Mouse (Mus musculus): ENCODE measurements around the gene Platr17. TPM values are rescaled to one million over a fixed set of nuclear protein-coding genes. Genes with fewer than 3 reads are reported as not detected.
"Not testable (repeated sequence)": the region's sequence is repeated elsewhere in the genome, so short reads cannot be mapped to it uniquely, and the experiment has no call there.

The Platr17 gene
- 0.60 and 0.91 TPM in 2 replicates for polyA plus RNA-seq (2015; fragmentation: Nextera tagmentation; extraction: Ambion mirVana)

- H3K4me1 ChIP-seq (replicated peaks): peaks cover 82% of the 10 kb centered on the region
- H3K27me3 ChIP-seq; H3K4me2 ChIP-seq; H3K9me3 ChIP-seq (replicated peaks); H3K9ac ChIP-seq; DNase-seq; H3K4me3 ChIP-seq (replicated peaks); H3K36me3 ChIP-seq; ATAC-seq (ENCODE audit: low read depth): not testable (repeated sequence)
- peak within 1 kb of the TSS; percentile 64 for H3K27ac ChIP-seq
- 25% methylated on average over 4 of the region's 4 CpGs for WGBS (ENCODE audit: insufficient replicate concordance)
These were observed at the start of gene Platr17 for GRCm38 (mm10) chr17:33904835-33905234. Gene Platr17 (plus strand): TSS chr17:33905135.

GRCm38 (mm10) chr17:33857816-33858215 lies 47.1 kb upstream of the Platr17 start:
- Histone ChIP-seq H3K4me1 (replicated peaks) (no peaks in the 10 kb centered on the region), H3K9ac (no peak overlapping the region), H3K27ac (no peak overlapping the region), H3K36me3 (no peaks in the 10 kb centered on the region), H3K27me3 (no peaks in the 10 kb centered on the region), H3K4me3 (replicated peaks) (no peak overlapping the region), H3K9me3 (replicated peaks) (no peaks in the 10 kb centered on the region), H3K4me2 (no peak overlapping the region)
- no peak for ATAC-seq (ENCODE audit: low read depth)
- 78% methylated on average over 4 of the region's 4 CpGs for WGBS (ENCODE audit: insufficient replicate concordance)
- DNase-seq: no peak

GRCm38 (mm10) chr17:33865330-33866030 lies 39.5 kb upstream of the Platr17 start:
- H3K9ac ChIP-seq: no peak overlapping the region; the same call in 1 of the 2 replicates
- DNase-seq: peak; percentile 59
- peaks cover 6% of the 10 kb centered on the region for H3K4me1 ChIP-seq (replicated peaks)
- no peak overlapping the region for H3K27ac ChIP-seq
- no peaks in the 10 kb centered on the region for H3K36me3 ChIP-seq
- no peaks in the 10 kb centered on the region for H3K9me3 ChIP-seq (replicated peaks)
- peak overlapping the region; percentile 41 for H3K4me2 ChIP-seq
- peak; percentile 53; the same call in 1 of the 2 replicates for ATAC-seq (ENCODE audit: low read depth)
- H3K27me3 ChIP-seq: no peaks in the 10 kb centered on the region
- H3K4me3 ChIP-seq (replicated peaks): no peak overlapping the region
- 18% methylated on average over 9 of the region's 9 CpGs for WGBS (ENCODE audit: insufficient replicate concordance)

- peaks cover 38% of the 10 kb centered on the region for H3K36me3 ChIP-seq
These were observed 31.4 kb upstream of the Platr17 start, which contains the start of gene Gm7029 for GRCm38 (mm10) chr17:33873537-33873936. Gene Gm7029 (plus strand): TSS chr17:33873837.

DNA sequence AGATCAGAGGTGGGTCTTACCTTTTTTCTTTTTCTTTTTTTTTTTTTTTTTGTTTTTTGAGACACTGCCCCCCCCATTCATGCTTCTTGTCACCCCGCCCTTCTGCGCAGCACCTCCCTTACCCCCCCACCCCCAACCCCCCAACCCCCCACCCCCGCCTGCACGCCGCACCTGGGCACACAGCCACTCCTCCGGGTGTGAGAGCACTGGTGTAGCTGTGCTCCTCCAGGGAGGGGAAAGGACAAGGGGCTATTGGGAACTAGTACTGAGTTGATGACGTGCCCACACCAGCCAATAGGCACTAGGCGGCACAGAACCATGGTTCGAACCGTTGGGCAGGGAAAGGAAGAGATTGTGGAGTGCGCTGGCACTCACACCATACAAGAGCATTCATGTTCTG lies 30.5 kb upstream of the Platr17 start:
- ATAC-seq (ENCODE audit: low read depth): no peak
- 87% methylated on average over 11 of the region's 11 CpGs for WGBS (ENCODE audit: insufficient replicate concordance)
- H3K4me3 ChIP-seq (replicated peaks): no peak overlapping the region

More at GRCm38 (mm10) chr17:33873537-33873936, 31.4 kb upstream of the Platr17 start, which contains the start of gene Gm7029:
- not testable (repeated sequence) for H3K9ac ChIP-seq; H3K27ac ChIP-seq; H3K4me2 ChIP-seq; DNase-seq; H3K9me3 ChIP-seq (replicated peaks); H3K4me3 ChIP-seq (replicated peaks); H3K27me3 ChIP-seq; ATAC-seq (ENCODE audit: low read depth); H3K4me1 ChIP-seq (replicated peaks)
- WGBS (ENCODE audit: insufficient replicate concordance): 94% methylated on average over 6 of the region's 12 CpGs

GRCm38 (mm10) chr17:33875797-33876196 lies 29.1 kb upstream of the Platr17 start:
- not testable (repeated sequence) for H3K9me3 ChIP-seq (replicated peaks); H3K4me3 ChIP-seq (replicated peaks); ATAC-seq (ENCODE audit: low read depth); H3K9ac ChIP-seq; H3K27me3 ChIP-seq; H3K4me2 ChIP-seq; DNase-seq; H3K27ac ChIP-seq; H3K4me1 ChIP-seq (replicated peaks)
- H3K36me3 ChIP-seq: peaks cover 60% of the 10 kb centered on the region
- WGBS (ENCODE audit: insufficient replicate concordance): 84% methylated on average over 5 of the region's 5 CpGs

More for the DNA sequence above, 30.5 kb upstream of the Platr17 start:
- Histone ChIP-seq H3K9me3 (replicated peaks) (no peaks in the 10 kb centered on the region), H3K4me1 (replicated peaks) (no peaks in the 10 kb centered on the region), H3K4me2 (no peak overlapping the region), H3K27ac (no peak overlapping the region), H3K9ac (no peak overlapping the region), H3K27me3 (no peaks in the 10 kb centered on the region), H3K36me3 (peaks cover 46% of the 10 kb centered on the region)
- no peak for DNase-seq

GRCm38 (mm10) chr17:33884320-33884719 lies 20.6 kb upstream of the Platr17 start:
- WGBS (ENCODE audit: insufficient replicate concordance): 95% methylated on average over 10 of the region's 11 CpGs
- not testable (repeated sequence) for H3K27me3 ChIP-seq; H3K4me3 ChIP-seq (replicated peaks); ATAC-seq (ENCODE audit: low read depth); DNase-seq; H3K9me3 ChIP-seq (replicated peaks); H3K4me2 ChIP-seq; H3K27ac ChIP-seq; H3K9ac ChIP-seq
- Histone ChIP-seq H3K36me3 (peaks cover 80% of the 10 kb centered on the region), H3K4me1 (replicated peaks) (peaks cover 24% of the 10 kb centered on the region)

DNA sequence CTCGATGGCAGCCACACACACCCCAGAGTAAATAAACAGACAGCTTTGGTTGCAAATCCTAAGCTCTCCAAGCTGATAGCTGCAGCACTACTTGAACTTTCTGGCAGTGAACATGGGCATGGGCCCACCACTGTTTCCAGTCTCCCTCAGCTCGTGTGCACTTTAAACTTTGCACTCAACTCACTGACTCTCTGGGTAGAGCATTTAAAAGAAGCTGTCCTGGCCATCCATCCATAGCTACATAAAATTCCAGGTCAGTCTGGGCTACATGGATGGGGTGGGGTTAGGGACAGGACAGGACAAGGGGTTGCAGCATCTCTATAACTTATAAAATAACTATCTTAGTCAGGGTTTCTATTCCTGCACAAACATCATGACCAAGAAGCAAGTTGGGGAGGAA lies 17.1 kb upstream of the Platr17 start:
- peak overlapping the region; percentile 76 for H3K4me2 ChIP-seq
- peak overlapping the region; percentile 92; the same call in 1 of the 2 replicates for H3K9ac ChIP-seq
- not testable (repeated sequence) for ATAC-seq (ENCODE audit: low read depth); DNase-seq; H3K9me3 ChIP-seq (replicated peaks); H3K27me3 ChIP-seq
- H3K4me1 ChIP-seq (replicated peaks): peaks cover 27% of the 10 kb centered on the region
- H3K27ac ChIP-seq: peak overlapping the region; percentile 43; the same call in 1 of the 2 replicates
- H3K36me3 ChIP-seq: peaks cover 46% of the 10 kb centered on the region
- 32% methylated on average over 2 of the region's 2 CpGs for WGBS (ENCODE audit: insufficient replicate concordance)
- H3K4me3 ChIP-seq (replicated peaks): peak overlapping the region; percentile 82

GRCm38 (mm10) chr17:33888230-33888629 lies 16.7 kb upstream of the Platr17 start:
- peak overlapping the region; percentile 82 for H3K4me3 ChIP-seq (replicated peaks)

GRCm38 (mm10) chr17:33889941-33890532 lies 14.9 kb upstream of the Platr17 start:
- peak overlapping the region; percentile 76 for H3K4me2 ChIP-seq
- not testable (repeated sequence) for H3K9me3 ChIP-seq (replicated peaks); H3K27me3 ChIP-seq; DNase-seq
- ATAC-seq (ENCODE audit: low read depth): peak; percentile 4
- WGBS (ENCODE audit: insufficient replicate concordance): under 1% methylated on average over 44 of the region's 44 CpGs
- H3K4me1 ChIP-seq (replicated peaks): peaks cover 27% of the 10 kb centered on the region
- H3K4me3 ChIP-seq (replicated peaks): peak overlapping the region; percentile 82
- H3K9ac ChIP-seq: peak overlapping the region; percentile 92
- peak overlapping the region; percentile 85 for H3K27ac ChIP-seq
- peaks cover 25% of the 10 kb centered on the region for H3K36me3 ChIP-seq

More at GRCm38 (mm10) chr17:33888230-33888629, 16.7 kb upstream of the Platr17 start:
- H3K36me3 ChIP-seq: peaks cover 42% of the 10 kb centered on the region
- H3K27me3 ChIP-seq; ATAC-seq (ENCODE audit: low read depth); DNase-seq; H3K9me3 ChIP-seq (replicated peaks): not testable (repeated sequence)
- H3K27ac ChIP-seq: peak overlapping the region; percentile 43
- peak overlapping the region; percentile 92 for H3K9ac ChIP-seq
- H3K4me1 ChIP-seq (replicated peaks): peaks cover 27% of the 10 kb centered on the region
- H3K4me2 ChIP-seq: peak overlapping the region; percentile 76

DNA sequence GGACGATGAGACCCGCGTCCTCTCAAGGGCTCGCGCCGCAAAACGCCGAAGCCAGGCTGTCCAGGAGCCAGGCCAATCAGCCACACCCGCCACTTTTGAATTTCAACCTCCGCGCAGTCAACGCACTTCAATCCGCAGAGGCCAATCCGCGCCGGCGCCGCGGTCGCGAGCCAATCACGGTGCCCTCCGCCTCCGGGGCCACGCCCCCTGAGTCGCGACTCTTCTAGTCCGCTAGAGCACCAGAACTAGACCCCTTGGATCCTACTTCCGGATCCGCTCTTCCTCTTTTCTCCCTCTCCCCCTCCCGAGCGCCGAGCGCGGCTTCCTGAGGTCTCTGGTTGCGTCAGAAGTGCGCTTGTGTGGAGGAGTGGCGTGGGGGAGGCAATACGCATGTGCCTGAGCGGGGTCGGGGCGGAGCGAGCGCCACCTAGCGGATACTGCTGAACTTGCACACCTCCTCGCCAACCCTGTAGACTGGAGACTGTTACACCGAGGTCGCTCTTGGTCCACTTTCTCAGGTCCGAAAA lies 14.3 kb upstream of the Platr17 start, which contains the start of gene Kifc1:
Gene Kifc1, minus strand, starts transcription at position 129 of the 527 bp plus-strand sequence.
- Histone ChIP-seq H3K36me3 (peaks cover 19% of the 10 kb centered on the region), H3K27me3 (no peaks in the 10 kb centered on the region), H3K4me1 (replicated peaks) (peaks cover 27% of the 10 kb centered on the region), H3K4me2 (peak within 1 kb of the TSS; percentile 76), H3K27ac (peak within 1 kb of the TSS; percentile 85), H3K9me3 (replicated peaks) (no peaks in the 10 kb centered on the region), H3K4me3 (replicated peaks) (peak within 1 kb of the TSS; percentile 82), H3K9ac (peak within 1 kb of the TSS; percentile 92)
- DNase-seq (peak; percentile 99), ATAC-seq (ENCODE audit: low read depth) (peak; percentile 95)
- 0% methylated on average over 49 of the region's 49 CpGs for WGBS (ENCODE audit: insufficient replicate concordance)

All from liver, embryonic 13.5 days (tissue).